In genomic region chr16:91464594-91465504, GRCm38 (mm10) we compare ENCODE assay signal across 8 mouse cellular contexts. TPM values are rescaled to one million over a fixed set of nuclear protein-coding genes. Genes with fewer than 3 reads are reported as not detected.
DNase-seq lines count a peak whose midpoint lies in the region; ATAC-seq and TF ChIP-seq lines count a peak whose summit lies in the region.

No protein-coding gene starts in this region.

- H3K4me2 ChIP-seq in forebrain, embryonic 13.5 days: peak overlapping the region; percentile 92
- peak overlapping the region; percentile 85 for H3K4me2 ChIP-seq in liver, embryonic 15.5 days
- H3K4me2 ChIP-seq in neural tube, embryonic 12.5 days (replicated peaks): peak overlapping the region; percentile 97
- H3K4me2 ChIP-seq in stomach, postnatal 0 days (replicated peaks; ENCODE audit: low read depth): peak overlapping the region; percentile 94

- DNase-seq in heart, postnatal 10 days: peak; percentile 91 to 92
- DNase-seq in kidney, postnatal 4 days: peak; percentile 91 to 95
- DNase-seq in stomach, postnatal 0 days (ENCODE audit: low spot score): peak; percentile 95

- TF ChIP-seq CTCF in ES-Bruce4 (IDR thresholded peaks at IDR 0.05; ENCODE audit: low read depth, low read length): no peak
- TF ChIP-seq CTCF in stomach, postnatal 0 days (IDR thresholded peaks at IDR 0.05; ENCODE audit: low read depth): no peak

- H3K36me3 ChIP-seq in ES-Bruce4 (ENCODE audit: control insufficient read depth, insufficient read depth, low read length, poor library complexity, severe bottlenecking): no peaks in the 10 kb centered on the region
- H3K36me3 ChIP-seq in forebrain, embryonic 13.5 days (ENCODE audit: poor library complexity, severe bottlenecking): no peaks in the 10 kb centered on the region
- H3K36me3 ChIP-seq in liver, embryonic 15.5 days (replicated peaks): peaks cover 29% of the 10 kb centered on the region
- H3K36me3 ChIP-seq in neural tube, embryonic 12.5 days: no peaks in the 10 kb centered on the region
- H3K36me3 ChIP-seq in stomach, postnatal 0 days (ENCODE audit: control insufficient read depth, insufficient read depth, low read length): no peaks in the 10 kb centered on the region

- peak; percentile 90 for ATAC-seq in cerebellum, adult (ENCODE audit: insufficient number of reproducible peaks, low FRiP score, low TSS enrichment)
- ATAC-seq in forebrain, embryonic 13.5 days: peak; percentile 97
- peak; percentile 96 for ATAC-seq in liver, embryonic 15.5 days (ENCODE audit: insufficient read depth)
- peak; percentile 96 for ATAC-seq in neural tube, embryonic 12.5 days (ENCODE audit: low FRiP score, low read depth)
- ATAC-seq in stomach, postnatal 0 days (ENCODE audit: low FRiP score, low TSS enrichment): peak; percentile 97

- H3K27ac ChIP-seq in ES-Bruce4 (ENCODE audit: insufficient read depth, low read length): no peak overlapping the region
- H3K27ac ChIP-seq in forebrain, embryonic 13.5 days: peak overlapping the region; percentile 68
- H3K27ac ChIP-seq in liver, embryonic 15.5 days (replicated peaks): peak overlapping the region; percentile 95
- peak overlapping the region; percentile 57 for H3K27ac ChIP-seq in neural tube, embryonic 12.5 days
- H3K27ac ChIP-seq in stomach, postnatal 0 days (replicated peaks): peak overlapping the region; percentile 76

- WGBS in forebrain, embryonic 13.5 days: 1% methylated on average over 44 of the region's 44 CpGs
- WGBS in liver, embryonic 15.5 days (ENCODE audit: insufficient replicate concordance): under 1% methylated on average over 44 of the region's 44 CpGs
- WGBS in neural tube, embryonic 12.5 days: 1% methylated on average over 44 of the region's 44 CpGs
- 3% methylated on average over 44 of the region's 44 CpGs for WGBS in stomach, postnatal 0 days

- H3K27me3 ChIP-seq in ES-Bruce4 (ENCODE audit: control insufficient read depth, insufficient read depth, low read length, poor library complexity, severe bottlenecking): no peaks in the 10 kb centered on the region
- H3K27me3 ChIP-seq in forebrain, embryonic 13.5 days: no peaks in the 10 kb centered on the region
- no peaks in the 10 kb centered on the region for H3K27me3 ChIP-seq in liver, embryonic 15.5 days
- no peaks in the 10 kb centered on the region for H3K27me3 ChIP-seq in neural tube, embryonic 12.5 days (replicated peaks)
- H3K27me3 ChIP-seq in stomach, postnatal 0 days (ENCODE audit: control insufficient read depth, insufficient read depth, low read length): no peaks in the 10 kb centered on the region

- H3K4me1 ChIP-seq in ES-Bruce4 (ENCODE audit: control insufficient read depth, insufficient read depth, low read length): no peaks in the 10 kb centered on the region
- peaks cover 19% of the 10 kb centered on the region for H3K4me1 ChIP-seq in forebrain, embryonic 13.5 days
- H3K4me1 ChIP-seq in liver, embryonic 15.5 days (replicated peaks): peaks cover 66% of the 10 kb centered on the region
- H3K4me1 ChIP-seq in neural tube, embryonic 12.5 days: peaks cover 21% of the 10 kb centered on the region
- H3K4me1 ChIP-seq in stomach, postnatal 0 days (replicated peaks; ENCODE audit: control insufficient read depth, insufficient read depth): no peaks in the 10 kb centered on the region

- H3K9me3 ChIP-seq in ES-Bruce4 (replicated peaks; ENCODE audit: control insufficient read depth, insufficient read depth, low read length, poor library complexity, severe bottlenecking): peaks cover 6% of the 10 kb centered on the region
- H3K9me3 ChIP-seq in forebrain, embryonic 13.5 days (replicated peaks): no peaks in the 10 kb centered on the region
- H3K9me3 ChIP-seq in liver, embryonic 15.5 days (replicated peaks): no peaks in the 10 kb centered on the region
- no peaks in the 10 kb centered on the region for H3K9me3 ChIP-seq in neural tube, embryonic 12.5 days
- H3K9me3 ChIP-seq in stomach, postnatal 0 days (ENCODE audit: control insufficient read depth, low read length): no peaks in the 10 kb centered on the region

- no peak for TF ChIP-seq EP300 in ES-Bruce4 (IDR thresholded peaks at IDR 0.05; ENCODE audit: insufficient read depth, low read depth, low read length)
- TF ChIP-seq EP300 in stomach, postnatal 0 days (optimal IDR thresholded peaks at IDR 0.05): no peak

- peak; percentile 37 for TF ChIP-seq POLR2A in ES-Bruce4 (IDR thresholded peaks at IDR 0.05; ENCODE audit: insufficient read depth, low read length)

- H3K4me3 ChIP-seq in ES-Bruce4 (ENCODE audit: low read depth, low read length): peak overlapping the region; percentile 92
- H3K4me3 ChIP-seq in forebrain, embryonic 13.5 days: peak overlapping the region; percentile 63
- H3K4me3 ChIP-seq in liver, embryonic 15.5 days (replicated peaks): peak overlapping the region; percentile 85
- H3K4me3 ChIP-seq in neural tube, embryonic 12.5 days: peak overlapping the region; percentile 63
- H3K4me3 ChIP-seq in stomach, postnatal 0 days (ENCODE audit: low read depth, low read length): peak overlapping the region; percentile 58

- intact Hi-C loops in heart, postnatal 10 days (cut with DNase I): no loop called here

- peak overlapping the region; percentile 81 for H3K9ac ChIP-seq in ES-Bruce4 (ENCODE audit: low read depth, poor library complexity, severe bottlenecking)
- peak overlapping the region; percentile 76 for H3K9ac ChIP-seq in forebrain, embryonic 13.5 days
- H3K9ac ChIP-seq in liver, embryonic 15.5 days: peak overlapping the region; percentile 95
- H3K9ac ChIP-seq in neural tube, embryonic 12.5 days: peak overlapping the region; percentile 56
- H3K9ac ChIP-seq in stomach, postnatal 0 days (ENCODE audit: low read length): peak overlapping the region; percentile 60

RNA-seq across cellular contexts. Expression of gene Ifnar1, which starts 20.2 kb away (rescaled TPM):
- polyA plus RNA-seq in ES-Bruce4 (2011; ENCODE audit: insufficient read depth, insufficient read length, low read depth, missing spikeins): 31.3 and 35.3 TPM in 2 replicates
- 45.9 and 47.4 TPM in 2 replicates for polyA plus RNA-seq in forebrain, embryonic 13.5 days (2015; fragmentation: Nextera tagmentation; extraction: Ambion mirVana)
- 10 to 100 TPM; 46.6 to 58.9 TPM for total RNA-seq in heart, postnatal 10 days (2021)
- 19.4 and 21.6 TPM in 2 replicates for polyA plus RNA-seq in liver, embryonic 15.5 days (2015; fragmentation: Nextera tagmentation; extraction: Ambion mirVana)
- polyA plus RNA-seq in neural tube, embryonic 12.5 days (2016; fragmentation: Nextera tagmentation; extraction: Ambion mirVana): 55.2 and 56.5 TPM in 2 replicates
- 18.3 and 19.2 TPM in 2 replicates for polyA plus RNA-seq in stomach, postnatal 0 days (2015; fragmentation: Nextera tagmentation; extraction: Ambion mirVana)

RNA-seq across cellular contexts. Expression of gene Il10rb, which starts 58.9 kb away (rescaled TPM):
- 3.5 and 4.3 TPM in 2 replicates for polyA plus RNA-seq in ES-Bruce4 (2011; ENCODE audit: insufficient read depth, insufficient read length, low read depth, missing spikeins)
- polyA plus RNA-seq in forebrain, embryonic 13.5 days (2015; fragmentation: Nextera tagmentation; extraction: Ambion mirVana): 5.9 TPM in 2 replicates
- 100 to 1,000 TPM in 1 of 2 experiments, 10 to 100 TPM in 1; 82.7 to 101 TPM for total RNA-seq in heart, postnatal 10 days (2021)
- 29.9 and 34.7 TPM in 2 replicates for polyA plus RNA-seq in liver, embryonic 15.5 days (2015; fragmentation: Nextera tagmentation; extraction: Ambion mirVana)
- 8.5 and 9.0 TPM in 2 replicates for polyA plus RNA-seq in neural tube, embryonic 12.5 days (2016; fragmentation: Nextera tagmentation; extraction: Ambion mirVana)
- polyA plus RNA-seq in stomach, postnatal 0 days (2015; fragmentation: Nextera tagmentation; extraction: Ambion mirVana): 52.3 and 55.4 TPM in 2 replicates
